Mouse (Mus musculus) olfactory bulb, adult 2 months (tissue): ENCODE data around the gene Gpr62.

Experiments used
- CTCF ChIP-seq: fragments of 200-500 bp; IDR thresholded peaks from 2 replicates; pipeline ENCODE4 v1.5.1; 2012; ENCODE audit warnings: low read depth, mild to moderate bottlenecking, low read length, moderate library complexity; ENCODE audit not compliant: insufficient read depth
- POLR2A ChIP-seq: fragments of 200-500 bp; IDR thresholded peaks from 2 replicates; pipeline ENCODE4 v1.6.1; 2012; ENCODE audit warnings: mild to moderate bottlenecking, low read depth, low read length, moderate library complexity; ENCODE audit not compliant: insufficient read depth

DNA sequence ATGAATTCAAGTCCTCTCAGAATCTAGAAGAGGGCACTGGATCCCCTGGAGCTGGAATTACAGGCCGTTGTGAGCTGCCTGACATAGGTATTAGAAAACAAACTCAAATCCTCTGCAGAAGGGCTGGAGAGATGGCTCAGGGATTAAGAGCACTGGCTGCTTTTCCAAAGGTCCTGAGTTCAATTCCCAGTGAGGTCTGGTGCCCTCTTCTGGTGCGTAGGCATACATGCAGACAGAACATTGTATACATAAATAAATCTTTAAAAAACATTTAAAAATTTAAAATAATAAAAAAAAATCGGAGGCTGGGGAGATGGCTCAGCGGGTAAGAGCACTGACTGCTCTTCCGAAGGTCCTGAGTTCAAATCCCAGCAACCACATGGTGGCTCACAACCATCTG lies 23.1 kb downstream of the Gpr62 start:
- no peak for TF ChIP-seq CTCF
- TF ChIP-seq POLR2A: no peak
